Mouse (Mus musculus): ENCODE data around the gene Smim5.

GRCm38 (mm10) chr11:115877174-115877755 lies 22.5 kb upstream of the Smim5 start:
- TF ChIP-seq CTCF (IDR thresholded peaks at IDR 0.05; ENCODE audit: borderline replicate concordance, insufficient read depth, low read depth, low read length) (no peak), POLR2A (IDR thresholded peaks at IDR 0.05; ENCODE audit: borderline replicate concordance, insufficient read depth, low read length) (no peak)

All from cerebellum, adult 2 months (tissue).